Mouse (Mus musculus): ENCODE results near the gene Ablim1.

Ablim1 gene

GRCm38 (mm10) chr19:57314346-57315012 lies at the start of gene Ablim1:
TSS of gene Ablim1 (minus strand) at chr19:57314919.
- peak; percentile 63 to 85 for DNase-seq (ENCODE audit: inconsistent age in 2 of 2, low spot score in 1 of 2)

GRCm38 (mm10) chr19:57363538-57363937 lies 48.8 kb upstream of the Ablim1 start:
- DNase-seq (ENCODE audit: inconsistent age in 2 of 2, low spot score in 1 of 2), result peak in 1 of 2 experiments; percentile 54

GRCm38 (mm10) chr19:57363076-57363475 lies 48.4 kb upstream of the Ablim1 start:
- peak in 1 of 2 experiments; percentile 59 for DNase-seq (ENCODE audit: inconsistent age in 2 of 2, low spot score in 1 of 2)

- peak in 1 of 2 experiments; percentile 76 for DNase-seq (ENCODE audit: inconsistent age in 2 of 2, low spot score in 1 of 2)
Measured at GRCm38 (mm10) chr19:57362586-57362985, 47.9 kb upstream of the Ablim1 start.

- DNase-seq (ENCODE audit: inconsistent age in 2 of 2, low spot score in 1 of 2), result peak in 1 of 2 experiments; percentile 58
Measured at GRCm38 (mm10) chr19:57361939-57362307, 47.2 kb upstream of the Ablim1 start.

GRCm38 (mm10) chr19:57361131-57361938 lies 46.6 kb upstream of the Ablim1 start:
- peak; percentile 82 to 93 for DNase-seq (ENCODE audit: inconsistent age in 2 of 2, low spot score in 1 of 2)

GRCm38 (mm10) chr19:57360341-57361130 lies 45.8 kb upstream of the Ablim1 start, which contains the start of gene Fam160b1:
TSS of gene Fam160b1 (plus strand) at chr19:57360680.
- DNase-seq (ENCODE audit: inconsistent age in 2 of 2, low spot score in 1 of 2), result peak; percentile 96 to 98

- peak in 1 of 2 experiments; percentile 47 for DNase-seq (ENCODE audit: inconsistent age in 2 of 2, low spot score in 1 of 2)
Measured at GRCm38 (mm10) chr19:57359701-57360326, 45.1 kb upstream of the Ablim1 start.

GRCm38 (mm10) chr19:57358836-57359598 lies 44.3 kb upstream of the Ablim1 start:
- DNase-seq (ENCODE audit: inconsistent age in 2 of 2, low spot score in 1 of 2), result peak in 1 of 2 experiments; percentile 44

- DNase-seq (ENCODE audit: inconsistent age in 2 of 2, low spot score in 1 of 2), result peak; percentile 75 to 85
Measured at GRCm38 (mm10) chr19:57358322-57358721, 43.6 kb upstream of the Ablim1 start.

- DNase-seq (ENCODE audit: inconsistent age in 2 of 2, low spot score in 1 of 2), result no peak
Measured at GRCm38 (mm10) chr19:57357811-57358210, 43.1 kb upstream of the Ablim1 start.

- DNase-seq (ENCODE audit: inconsistent age in 2 of 2, low spot score in 1 of 2), result no peak
Measured at GRCm38 (mm10) chr19:57357244-57357643, 42.5 kb upstream of the Ablim1 start.

GRCm38 (mm10) chr19:57356273-57356672 lies 41.6 kb upstream of the Ablim1 start:
- no peak for DNase-seq (ENCODE audit: inconsistent age in 2 of 2, low spot score in 1 of 2)

GRCm38 (mm10) chr19:57355451-57356251 lies 40.9 kb upstream of the Ablim1 start:
- DNase-seq (ENCODE audit: inconsistent age in 2 of 2, low spot score in 1 of 2), result no peak

GRCm38 (mm10) chr19:57354715-57355114 lies 40.0 kb upstream of the Ablim1 start:
- no peak for DNase-seq (ENCODE audit: inconsistent age in 2 of 2, low spot score in 1 of 2)

- DNase-seq (ENCODE audit: inconsistent age in 2 of 2, low spot score in 1 of 2), result no peak
Measured at GRCm38 (mm10) chr19:57354050-57354449, 39.3 kb upstream of the Ablim1 start.

GRCm38 (mm10) chr19:57353228-57353627 lies 38.5 kb upstream of the Ablim1 start:
- DNase-seq (ENCODE audit: inconsistent age in 2 of 2, low spot score in 1 of 2), result no peak

- no peak for DNase-seq (ENCODE audit: inconsistent age in 2 of 2, low spot score in 1 of 2)
Measured at GRCm38 (mm10) chr19:57352337-57352935, 37.7 kb upstream of the Ablim1 start.

GRCm38 (mm10) chr19:57349096-57349495 lies 34.4 kb upstream of the Ablim1 start:
- no peak for DNase-seq (ENCODE audit: inconsistent age in 2 of 2, low spot score in 1 of 2)
